Mouse (Mus musculus): ENCODE data around the gene Tor2a. TPM values are rescaled to one million over a fixed set of nuclear protein-coding genes. Genes with fewer than 3 reads are reported as not detected.

Gene Tor2a
- total RNA-seq, 1 experiment from 2014 or later = 17.5 TPM

- no peak for ATAC-seq (replicated peaks; ENCODE audit: insufficient number of reproducible peaks, low FRiP score, low TSS enrichment, poor library complexity, severe bottlenecking)
These were observed 31.9 kb upstream of the Tor2a start for GRCm38 (mm10) chr2:32724832-32725790.

GRCm38 (mm10) chr2:32727435-32727834 is 29.6 kb upstream of the Tor2a start:
- peak; percentile 97 for ATAC-seq (replicated peaks; ENCODE audit: insufficient number of reproducible peaks, low FRiP score, low TSS enrichment, poor library complexity, severe bottlenecking)

- ATAC-seq (replicated peaks; ENCODE audit: insufficient number of reproducible peaks, low FRiP score, low TSS enrichment, poor library complexity, severe bottlenecking) = no peak
These were observed 28.6 kb upstream of the Tor2a start for GRCm38 (mm10) chr2:32728463-32728862.

GRCm38 (mm10) chr2:32729547-32729946 is 27.5 kb upstream of the Tor2a start:
- ATAC-seq (replicated peaks; ENCODE audit: insufficient number of reproducible peaks, low FRiP score, low TSS enrichment, poor library complexity, severe bottlenecking) = no peak

GRCm38 (mm10) chr2:32730854-32731253 is 26.2 kb upstream of the Tor2a start:
- no peak for ATAC-seq (replicated peaks; ENCODE audit: insufficient number of reproducible peaks, low FRiP score, low TSS enrichment, poor library complexity, severe bottlenecking)

- no peak for ATAC-seq (replicated peaks; ENCODE audit: insufficient number of reproducible peaks, low FRiP score, low TSS enrichment, poor library complexity, severe bottlenecking)
These were observed 25.1 kb upstream of the Tor2a start for GRCm38 (mm10) chr2:32731911-32732310.

- ATAC-seq (replicated peaks; ENCODE audit: insufficient number of reproducible peaks, low FRiP score, low TSS enrichment, poor library complexity, severe bottlenecking) = no peak
These were observed 24.3 kb upstream of the Tor2a start for GRCm38 (mm10) chr2:32732695-32733094.

GRCm38 (mm10) chr2:32734480-32734879 is 22.6 kb upstream of the Tor2a start:
- no peak for ATAC-seq (replicated peaks; ENCODE audit: insufficient number of reproducible peaks, low FRiP score, low TSS enrichment, poor library complexity, severe bottlenecking)

GRCm38 (mm10) chr2:32734933-32735332 is 22.1 kb upstream of the Tor2a start:
- ATAC-seq (replicated peaks; ENCODE audit: insufficient number of reproducible peaks, low FRiP score, low TSS enrichment, poor library complexity, severe bottlenecking) = no peak

- ATAC-seq (replicated peaks; ENCODE audit: insufficient number of reproducible peaks, low FRiP score, low TSS enrichment, poor library complexity, severe bottlenecking) = peak; percentile 30; the same call in 1 of the 2 replicates
These were observed 20.7 kb upstream of the Tor2a start for GRCm38 (mm10) chr2:32736306-32736829.

- no peak for ATAC-seq (replicated peaks; ENCODE audit: insufficient number of reproducible peaks, low FRiP score, low TSS enrichment, poor library complexity, severe bottlenecking)
These were observed 20.0 kb upstream of the Tor2a start for GRCm38 (mm10) chr2:32737008-32737407.

- no peak for ATAC-seq (replicated peaks; ENCODE audit: insufficient number of reproducible peaks, low FRiP score, low TSS enrichment, poor library complexity, severe bottlenecking)
These were observed 17.7 kb upstream of the Tor2a start for GRCm38 (mm10) chr2:32739311-32739710.

GRCm38 (mm10) chr2:32740916-32741272 is 16.1 kb upstream of the Tor2a start, which contains the start of gene 6330409D20Rik:
6330409D20Rik (minus strand) TSS chr2:32741016.
- no peak for ATAC-seq (replicated peaks; ENCODE audit: insufficient number of reproducible peaks, low FRiP score, low TSS enrichment, poor library complexity, severe bottlenecking)

GRCm38 (mm10) chr2:32741273-32742172 is 15.5 kb upstream of the Tor2a start:
- no peak for ATAC-seq (replicated peaks; ENCODE audit: insufficient number of reproducible peaks, low FRiP score, low TSS enrichment, poor library complexity, severe bottlenecking)

- no peak for ATAC-seq (replicated peaks; ENCODE audit: insufficient number of reproducible peaks, low FRiP score, low TSS enrichment, poor library complexity, severe bottlenecking)
These were observed 14.9 kb upstream of the Tor2a start for GRCm38 (mm10) chr2:32742173-32742531.

- ATAC-seq (replicated peaks; ENCODE audit: insufficient number of reproducible peaks, low FRiP score, low TSS enrichment, poor library complexity, severe bottlenecking) = no peak
These were observed 12.6 kb upstream of the Tor2a start for GRCm38 (mm10) chr2:32744272-32744982.

GRCm38 (mm10) chr2:32749082-32749481 is 8.0 kb upstream of the Tor2a start:
- no peak for ATAC-seq (replicated peaks; ENCODE audit: insufficient number of reproducible peaks, low FRiP score, low TSS enrichment, poor library complexity, severe bottlenecking)

GRCm38 (mm10) chr2:32750199-32750598 is 6.8 kb upstream of the Tor2a start:
- ATAC-seq (replicated peaks; ENCODE audit: insufficient number of reproducible peaks, low FRiP score, low TSS enrichment, poor library complexity, severe bottlenecking) = no peak

All from monocyte, adult 5-6 weeks (primary cell).